Mouse (Mus musculus): ENCODE results near the gene Bcar3.

DNA sequence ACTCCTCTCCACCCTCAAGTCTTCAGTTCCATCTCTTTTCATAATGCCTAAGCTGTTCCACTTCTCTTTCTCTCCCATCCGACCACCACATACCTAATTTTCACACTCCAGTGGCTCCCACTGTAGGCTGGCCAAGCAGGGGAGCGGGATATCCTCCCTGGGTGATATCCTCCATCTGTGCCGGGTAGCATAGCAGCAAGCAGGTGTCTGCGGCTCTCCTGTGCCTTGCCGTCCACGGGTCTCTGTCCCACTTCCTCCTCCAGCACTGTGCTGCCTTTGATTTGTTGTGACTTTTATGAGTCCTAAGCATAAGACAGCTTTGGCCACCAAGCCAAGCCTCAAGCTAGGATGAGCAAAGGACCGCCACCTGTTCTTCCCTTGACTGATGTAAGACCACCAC is 103.5 kb downstream of the Bcar3 start:
- TF ChIP-seq POLR2A (IDR thresholded peaks at IDR 0.05; ENCODE audit: control insufficient read depth, extremely low read depth, insufficient read depth, low read length, poor library complexity): no peak
- TF ChIP-seq CTCF (IDR thresholded peaks at IDR 0.05; ENCODE audit: borderline replicate concordance, control insufficient read depth, extremely low read depth, insufficient read depth, low read length, poor library complexity): no peak
